In genomic region chr5:111652472-111652871, GRCm38 (mm10) we compare ENCODE assay signal across 20 mouse cellular contexts.
DNase-seq lines count a peak whose midpoint lies in the region; ATAC-seq lines count a peak whose summit lies in the region.
"Had no signal": no experiment of that assay in that cellular context is flagged by ENCODE, and none has a peak within 500 bp of the region (broad histone marks: within the 10 kb centered on the region; RNA-seq: fewer than 3 reads in every experiment).

No protein-coding gene starts in this region.

- no peak for DNase-seq in hindbrain, embryonic 10.5 days (ENCODE audit: low spot score)
- no peak for DNase-seq in hindbrain, embryonic 14.5 days (ENCODE audit: low spot score)
- DNase-seq in midbrain, embryonic 14.5 days = no peak
- peak; percentile 63 for DNase-seq in forebrain, embryonic 14.5 days (ENCODE audit: low spot score)
- DNase-seq in ovary, adult 18-20 months (ENCODE audit: low spot score) = no peak
- no peak for DNase-seq in urinary bladder, postnatal 36 days (ENCODE audit: low spot score in 2 of 2)
- DNase-seq: adrenal gland, adult 8-10 months; adrenal gland, postnatal 36 days; cerebellum, adult 11 months; cerebellum, adult 8-10 months; cerebellum, postnatal 14 days; embryo, embryonic 11 days; gastrocnemius, postnatal 10 days; heart, adult 18-20 months; heart, postnatal 10 days; kidney, adult 11 months had no signal

- H3K9me3 ChIP-seq in hindbrain, embryonic 10.5 days = no peaks in the 10 kb centered on the region
- H3K9me3 ChIP-seq in hindbrain, embryonic 14.5 days (ENCODE audit: control insufficient read depth, low read length) = no peaks in the 10 kb centered on the region
- no peaks in the 10 kb centered on the region for H3K9me3 ChIP-seq in midbrain, embryonic 16.5 days (replicated peaks; ENCODE audit: control insufficient read depth, low read length, poor library complexity, severe bottlenecking)
- 0 out of 2 replicates have a peak, but pooled peaks cover 2% of the 10 kb centered on the region for H3K9me3 ChIP-seq in midbrain, embryonic 14.5 days (ENCODE audit: control insufficient read depth, low read length)
- H3K9me3 ChIP-seq in forebrain, embryonic 14.5 days (replicated peaks; ENCODE audit: control insufficient read depth, low read length) = no peaks in the 10 kb centered on the region
- H3K9me3 ChIP-seq: embryonic facial prominence, embryonic 13.5 days; heart, embryonic 10.5 days had no signal

- ATAC-seq in hindbrain, embryonic 14.5 days (ENCODE audit: low FRiP score) = no peak
- ATAC-seq in midbrain, embryonic 16.5 days = no peak
- ATAC-seq in midbrain, embryonic 14.5 days (ENCODE audit: low FRiP score, low TSS enrichment) = no peak
- ATAC-seq in forebrain, embryonic 14.5 days = peak; percentile 40; the same call in 1 of the 2 replicates
- ATAC-seq: hindbrain, embryonic 16.5 days had no signal

- no peak overlapping the region for H3K4me2 ChIP-seq in hindbrain, embryonic 14.5 days (replicated peaks)
- H3K4me2 ChIP-seq in midbrain, embryonic 16.5 days (ENCODE audit: low read length) = no peak overlapping the region
- no peak overlapping the region for H3K4me2 ChIP-seq in midbrain, embryonic 14.5 days (ENCODE audit: low read length)
- H3K4me2 ChIP-seq in forebrain, embryonic 14.5 days (ENCODE audit: low read length) = no peak overlapping the region
- H3K4me2 ChIP-seq: embryonic facial prominence, embryonic 13.5 days had no signal

- no peaks in the 10 kb centered on the region for H3K36me3 ChIP-seq in hindbrain, embryonic 10.5 days
- no peaks in the 10 kb centered on the region for H3K36me3 ChIP-seq in hindbrain, embryonic 14.5 days (replicated peaks; ENCODE audit: control insufficient read depth, insufficient read depth)
- no peaks in the 10 kb centered on the region for H3K36me3 ChIP-seq in midbrain, embryonic 16.5 days (ENCODE audit: control insufficient read depth, insufficient read depth, low read length)
- no peaks in the 10 kb centered on the region for H3K36me3 ChIP-seq in midbrain, embryonic 14.5 days (ENCODE audit: control insufficient read depth, insufficient read depth, low read length)
- no peaks in the 10 kb centered on the region for H3K36me3 ChIP-seq in forebrain, embryonic 14.5 days (ENCODE audit: control insufficient read depth, insufficient read depth, low read length)
- H3K36me3 ChIP-seq: embryonic facial prominence, embryonic 13.5 days; heart, embryonic 10.5 days had no signal

- no peak overlapping the region for H3K9ac ChIP-seq in hindbrain, embryonic 14.5 days
- H3K9ac ChIP-seq in midbrain, embryonic 16.5 days (ENCODE audit: low read depth, low read length) = no peak overlapping the region
- no peak overlapping the region for H3K9ac ChIP-seq in midbrain, embryonic 14.5 days (replicated peaks; ENCODE audit: low read length)
- no peak overlapping the region for H3K9ac ChIP-seq in forebrain, embryonic 14.5 days (ENCODE audit: low read length)
- H3K9ac ChIP-seq: embryonic facial prominence, embryonic 13.5 days had no signal

- peak overlapping the region; percentile 37 for H3K27ac ChIP-seq in hindbrain, embryonic 10.5 days
- H3K27ac ChIP-seq in hindbrain, embryonic 14.5 days = no peak overlapping the region
- H3K27ac ChIP-seq in midbrain, embryonic 16.5 days (ENCODE audit: low read length) = 0 out of 2 replicates have a peak overlapping the region, but pooled peaks have one; percentile 29
- H3K27ac ChIP-seq in midbrain, embryonic 14.5 days (replicated peaks; ENCODE audit: low read depth, low read length) = no peak overlapping the region
- no peak overlapping the region; the same call in 1 of the 2 replicates for H3K27ac ChIP-seq in forebrain, embryonic 14.5 days (ENCODE audit: low read depth, low read length)
- H3K27ac ChIP-seq: embryonic facial prominence, embryonic 13.5 days; heart, embryonic 10.5 days had no signal

- WGBS in hindbrain, embryonic 10.5 days = 40% methylated on average over 2 of the region's 2 CpGs
- 28% methylated on average over 2 of the region's 2 CpGs for WGBS in hindbrain, embryonic 14.5 days
- WGBS in midbrain, embryonic 16.5 days = 19% methylated on average over 2 of the region's 2 CpGs
- WGBS in midbrain, embryonic 14.5 days = 32% methylated on average over 2 of the region's 2 CpGs
- 3% methylated on average over 2 of the region's 2 CpGs for WGBS in forebrain, embryonic 14.5 days

- H3K4me1 ChIP-seq in hindbrain, embryonic 10.5 days (replicated peaks) = peaks cover 42% of the 10 kb centered on the region
- peaks cover 21% of the 10 kb centered on the region for H3K4me1 ChIP-seq in hindbrain, embryonic 14.5 days (replicated peaks; ENCODE audit: control insufficient read depth, insufficient read depth, low read length)
- H3K4me1 ChIP-seq in midbrain, embryonic 16.5 days (ENCODE audit: control insufficient read depth, insufficient read depth, low read length) = peaks cover 19% of the 10 kb centered on the region
- peaks cover 24% of the 10 kb centered on the region for H3K4me1 ChIP-seq in midbrain, embryonic 14.5 days (ENCODE audit: control insufficient read depth, insufficient read depth, low read length)
- H3K4me1 ChIP-seq in forebrain, embryonic 14.5 days (ENCODE audit: control insufficient read depth, insufficient read depth, low read length) = peaks cover 28% of the 10 kb centered on the region

- H3K4me3 ChIP-seq in hindbrain, embryonic 10.5 days = no peak overlapping the region
- H3K4me3 ChIP-seq in hindbrain, embryonic 14.5 days (replicated peaks; ENCODE audit: low read length) = no peak overlapping the region
- no peak overlapping the region for H3K4me3 ChIP-seq in midbrain, embryonic 16.5 days (ENCODE audit: low read depth, low read length)
- H3K4me3 ChIP-seq in midbrain, embryonic 14.5 days (replicated peaks; ENCODE audit: low read depth, low read length) = no peak overlapping the region
- H3K4me3 ChIP-seq in forebrain, embryonic 14.5 days (ENCODE audit: low read depth, low read length) = no peak overlapping the region
- H3K4me3 ChIP-seq: embryonic facial prominence, embryonic 13.5 days; heart, embryonic 10.5 days had no signal

- H3K27me3 ChIP-seq in hindbrain, embryonic 10.5 days (ENCODE audit: insufficient read depth, poor library complexity, severe bottlenecking) = peaks cover 18% of the 10 kb centered on the region
- no peaks in the 10 kb centered on the region for H3K27me3 ChIP-seq in hindbrain, embryonic 14.5 days (ENCODE audit: control insufficient read depth, insufficient read depth, low read length)
- no peaks in the 10 kb centered on the region for H3K27me3 ChIP-seq in midbrain, embryonic 16.5 days (ENCODE audit: control insufficient read depth, insufficient read depth, low read depth, low read length)
- H3K27me3 ChIP-seq in midbrain, embryonic 14.5 days (ENCODE audit: control insufficient read depth, insufficient read depth, low read length) = no peaks in the 10 kb centered on the region
- H3K27me3 ChIP-seq in forebrain, embryonic 14.5 days (replicated peaks; ENCODE audit: control insufficient read depth, insufficient read depth, low read length) = no peaks in the 10 kb centered on the region
- H3K27me3 ChIP-seq: embryonic facial prominence, embryonic 13.5 days had no signal

Comparison
In these comparisons a context has a peak if more than half of its experiments do, and no peak if none do; other contexts are left out.
1. H3K27ac ChIP-seq: peak in hindbrain, embryonic 10.5 days (single experiment) and midbrain, embryonic 16.5 days (single experiment); none in hindbrain, embryonic 14.5 days (single experiment), midbrain, embryonic 14.5 days (single experiment) and forebrain, embryonic 14.5 days (single experiment).